Mouse (Mus musculus) neutrophil, adult 83 days (primary cell): Measurements from ENCODE around the gene Gm14408. TPM values are rescaled to one million over a fixed set of nuclear protein-coding genes. Genes with fewer than 3 reads are reported as not detected.

ENCODE experiments used
- total RNA-seq, 2 experiments: library from RNA; stranded (reverse); gene quantifications; one replicate each; pipeline ENCODE4 v1.2.4; 2023

Gm14408 gene
- not detected for total RNA-seq

DNA sequence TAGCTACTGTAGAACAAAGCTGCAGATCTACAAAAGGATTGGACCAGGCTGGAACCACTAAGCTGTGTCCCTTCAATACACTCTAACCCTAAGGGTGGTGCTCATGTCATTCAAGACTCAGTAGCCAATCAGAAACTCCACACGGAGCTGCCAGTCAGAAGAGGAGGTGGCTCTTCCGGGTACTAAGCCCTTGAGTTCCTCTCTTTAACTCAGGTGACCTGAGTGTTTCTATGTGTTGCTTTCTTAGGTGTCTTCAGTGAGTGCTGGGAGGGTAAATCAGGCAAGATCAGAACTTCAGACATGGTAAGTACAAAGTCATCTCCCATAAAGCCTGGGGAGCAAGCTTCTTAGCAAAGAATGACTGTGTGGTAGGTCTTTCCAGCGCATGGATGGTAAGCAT is at the start of gene Gm14408:
Gene Gm14408, plus strand, starts transcription at position 301 of the 400 bp plus-strand sequence.

DNA sequence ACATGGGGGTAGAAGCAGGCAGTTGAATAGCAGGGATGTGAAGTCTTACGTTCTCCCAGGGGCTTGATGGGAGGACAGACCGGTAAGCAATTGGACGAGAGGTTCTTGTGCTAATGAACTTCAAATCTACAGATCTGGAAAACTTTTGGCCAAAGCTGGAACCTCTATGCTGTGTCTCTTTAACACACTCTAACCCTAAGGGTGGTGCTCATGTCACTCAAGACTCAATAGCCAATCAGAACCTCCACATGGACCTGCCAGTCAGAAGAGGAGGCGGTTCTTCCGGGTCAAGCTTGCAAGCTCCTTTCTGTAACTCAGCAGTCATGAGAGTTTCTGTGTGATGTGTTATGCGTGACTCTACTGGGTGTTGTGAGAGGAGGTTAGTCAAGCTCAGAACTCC is 32.6 kb upstream of the Gm14408 start, which contains the start of gene Gm14295:
Gene Gm14295, plus strand, starts transcription at position 301 of the 400 bp plus-strand sequence.

Other genes with a start within 250 kb of the Gm14408 start
- gene Gm14308, start 194.8 kb upstream of the Gm14408 start, total RNA-seq = not detected
- 1 to 10 TPM; 1.2 to 1.6 TPM for gene Zfp973, start 160.6 kb upstream of the Gm14408 start, total RNA-seq
- gene Gm14305, start 122.8 kb upstream of the Gm14408 start, total RNA-seq = 1 to 10 TPM in 1 of 2 experiments, under 1 TPM in 1; 0.40 to 1.3 TPM
- under 1 TPM; 0.42 to 0.51 TPM for gene Gm14295, start 32.5 kb upstream of the Gm14408 start, total RNA-seq
- under 1 TPM; 0.68 to 0.71 TPM for gene Gm14296, start 96.7 kb downstream of the Gm14408 start, total RNA-seq
- 1 to 10 TPM; 2.3 to 3.1 TPM for gene Gm14419, start 169.8 kb downstream of the Gm14408 start, total RNA-seq
- gene Gm14401, start 243.2 kb downstream of the Gm14408 start, total RNA-seq = not detected